In the genomic region with DNA sequence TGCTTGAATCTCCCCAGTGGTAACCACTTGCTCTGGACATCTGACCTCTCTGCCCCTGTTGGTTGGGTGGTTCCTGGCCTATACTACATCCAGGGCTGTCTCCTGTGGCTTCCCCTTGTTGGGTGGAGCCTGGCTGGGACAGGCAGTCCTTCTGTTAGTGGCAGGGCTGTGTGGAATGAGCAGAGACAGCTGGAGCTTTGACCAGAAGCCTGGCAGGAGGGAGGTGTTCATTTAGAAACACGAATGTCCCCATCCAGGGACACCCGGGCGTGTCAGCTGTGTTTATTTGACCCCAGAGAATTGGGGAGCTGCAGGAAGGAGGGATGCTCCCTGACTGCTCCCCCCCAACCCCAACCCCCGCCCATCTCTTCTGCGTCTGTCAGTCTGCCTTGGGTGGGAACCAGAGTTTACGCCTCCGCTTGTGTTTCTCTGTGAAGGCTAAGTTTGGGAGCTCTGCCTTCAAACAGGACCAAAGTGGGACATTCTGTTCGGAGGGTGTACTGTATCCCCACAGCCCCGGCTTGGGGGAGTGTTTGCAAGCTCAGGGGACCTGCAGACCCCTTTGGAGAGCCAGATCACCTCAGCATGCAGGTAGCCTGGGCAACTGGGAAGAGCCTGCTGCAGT, we compare ENCODE assay signal across 8 mouse cellular contexts. TPM values are rescaled to one million over a fixed set of nuclear protein-coding genes. Genes with fewer than 3 reads are reported as not detected.
DNase-seq lines count a peak whose midpoint lies in the region; ATAC-seq and TF ChIP-seq lines count a peak whose summit lies in the region.

No protein-coding gene starts in this region.

- WGBS in kidney, postnatal 0 days: 44% methylated on average over 9 of the region's 9 CpGs
- 52% methylated on average over 9 of the region's 9 CpGs for WGBS in intestine, embryonic 16.5 days

- TF ChIP-seq CTCF in kidney, postnatal 0 days (IDR thresholded peaks at IDR 0.05; ENCODE audit: low read depth): no peak

- peaks cover 34% of the 10 kb centered on the region for H3K79me2 ChIP-seq in myocyte (ENCODE audit: control insufficient read depth, insufficient read depth)

- DNase-seq in kidney, postnatal 0 days (ENCODE audit: low spot score): peak; percentile 60
- no peak for DNase-seq in kidney, postnatal 10 days
- peak; percentile 67 for DNase-seq in gastrocnemius, postnatal 14 days
- DNase-seq in spleen, postnatal 36 days (ENCODE audit: low spot score in 2 of 2): no peak
- no peak for DNase-seq in thymus, postnatal 10 days (ENCODE audit: low spot score in 2 of 2)
- no peak for DNase-seq in ovary, postnatal 10 days (ENCODE audit: low spot score)

- H3K4me3 ChIP-seq in kidney, postnatal 0 days (replicated peaks; ENCODE audit: low read depth, low read length): no peak overlapping the region
- no peak overlapping the region for H3K4me3 ChIP-seq in intestine, embryonic 16.5 days (ENCODE audit: low read length)
- peak overlapping the region; percentile 5 for H3K4me3 ChIP-seq in myocyte

- ATAC-seq in kidney, postnatal 0 days (replicated peaks; ENCODE audit: low FRiP score, low read depth): no peak
- ATAC-seq in intestine, embryonic 16.5 days: no peak

- no peak overlapping the region for H3ac ChIP-seq in myocyte (ENCODE audit: control insufficient read depth, insufficient read length)

- no peaks in the 10 kb centered on the region for H3K36me3 ChIP-seq in kidney, postnatal 0 days (ENCODE audit: insufficient read depth, low read length)
- H3K36me3 ChIP-seq in intestine, embryonic 16.5 days (ENCODE audit: control insufficient read depth, insufficient read depth, low read length): no peaks in the 10 kb centered on the region
- H3K36me3 ChIP-seq in myocyte (ENCODE audit: control insufficient read depth, insufficient read depth): no peaks in the 10 kb centered on the region

- intact Hi-C loops in gastrocnemius, postnatal 14 days (cut with DNase I; ENCODE audit: low total_unique reads): no loop called here

- H3K27me3 ChIP-seq in kidney, postnatal 0 days (ENCODE audit: insufficient read depth, low read length): no peaks in the 10 kb centered on the region
- H3K27me3 ChIP-seq in intestine, embryonic 16.5 days (replicated peaks; ENCODE audit: control insufficient read depth, insufficient read depth, low read length): no peaks in the 10 kb centered on the region
- no peaks in the 10 kb centered on the region for H3K27me3 ChIP-seq in myocyte (ENCODE audit: control insufficient read depth, insufficient read depth, insufficient read length)

- peak overlapping the region; percentile 13; the same call in 1 of the 2 replicates for H3K27ac ChIP-seq in kidney, postnatal 0 days
- peak overlapping the region; percentile 31; the same call in 1 of the 2 replicates for H3K27ac ChIP-seq in intestine, embryonic 16.5 days (ENCODE audit: low read length)

- no peak overlapping the region for H3K4me2 ChIP-seq in kidney, postnatal 0 days (ENCODE audit: low read length)
- no peak overlapping the region for H3K4me2 ChIP-seq in intestine, embryonic 16.5 days (ENCODE audit: low read depth, low read length)
- peak overlapping the region; percentile 53 for H3K4me2 ChIP-seq in myocyte (ENCODE audit: low read depth)

- no peak for TF ChIP-seq POLR2A in myocyte (IDR thresholded peaks at IDR 0.05; ENCODE audit: insufficient read length, low read depth)

- no peaks in the 10 kb centered on the region for H3K9me3 ChIP-seq in kidney, postnatal 0 days (replicated peaks; ENCODE audit: low read length)
- H3K9me3 ChIP-seq in intestine, embryonic 16.5 days (ENCODE audit: control insufficient read depth, low read length): 0 out of 2 replicates have a peak, but pooled peaks cover 2% of the 10 kb centered on the region

- 0 out of 2 replicates have a peak, but pooled peaks cover 7% of the 10 kb centered on the region for H3K4me1 ChIP-seq in kidney, postnatal 0 days (replicated peaks; ENCODE audit: insufficient read depth, low read length)
- peaks cover 51% of the 10 kb centered on the region for H3K4me1 ChIP-seq in intestine, embryonic 16.5 days (ENCODE audit: control insufficient read depth, insufficient read depth, low read length)

- H3K9ac ChIP-seq in kidney, postnatal 0 days (ENCODE audit: low read depth, low read length): no peak overlapping the region
- H3K9ac ChIP-seq in intestine, embryonic 16.5 days (ENCODE audit: low read depth, low read length): 0 out of 2 replicates have a peak overlapping the region, but pooled peaks have one; percentile 45

TF ChIP-seq in myocyte, 11 proteins besides CTCF, POLR2A, EP300 and RAD21:
- TF ChIP-seq MYOD1 (IDR thresholded peaks at IDR 0.05; ENCODE audit: control insufficient read depth in 1 of 3, insufficient read length in 2 of 3, low read depth in 2 of 3) (peak; percentile 84 to 97 (median 94)), TCF12 (IDR thresholded peaks at IDR 0.05; ENCODE audit: insufficient read depth, poor library complexity, severe bottlenecking) (peak; percentile 56), CEBPB (IDR thresholded peaks at IDR 0.05; ENCODE audit: insufficient read depth, poor library complexity, severe bottlenecking) (no peak), SRF (IDR thresholded peaks at IDR 0.05; ENCODE audit: control insufficient read depth, insufficient read length, low read depth) (no peak), USF1 (IDR thresholded peaks at IDR 0.05; ENCODE audit: low read depth) (no peak), TCF3 (IDR thresholded peaks at IDR 0.05; ENCODE audit: insufficient read length, low read depth) (peak; percentile 32), REST (IDR thresholded peaks at IDR 0.05; ENCODE audit: insufficient read depth, insufficient read length) (no peak), POLR2AphosphoS2 (IDR thresholded peaks at IDR 0.05; ENCODE audit: insufficient read length, low read depth) (no peak), E2F4 (IDR thresholded peaks at IDR 0.05; ENCODE audit: insufficient read depth) (no peak), MYOG (IDR thresholded peaks at IDR 0.05; ENCODE audit: control insufficient read depth in 1 of 3, insufficient read depth in 1 of 3, insufficient read length in 2 of 3, low read depth in 2 of 3) (peak; percentile 78 to 94 (median 87)), MAX (IDR thresholded peaks at IDR 0.05; ENCODE audit: low read depth) (no peak)

RNA-seq across cellular contexts. Expression of gene Gse1, which starts 23.3 kb away (rescaled TPM):
- polyA plus RNA-seq in kidney, postnatal 0 days (2015; fragmentation: Nextera tagmentation; extraction: Ambion mirVana): 5.9 and 8.4 TPM in 2 replicates
- 10 to 100 TPM; 22.7 to 28.7 TPM for total RNA-seq in gastrocnemius, postnatal 14 days (2021)
- polyA plus RNA-seq in intestine, embryonic 16.5 days (2015; fragmentation: Nextera tagmentation; extraction: Ambion mirVana): 7.3 and 8.3 TPM in 2 replicates
- polyA plus RNA-seq in myocyte (2012; fragmentation: generic; extraction: Trizol): 14.7 TPM

Comparison
In these comparisons a context has a peak if more than half of its experiments do, and no peak if none do; other contexts are left out.
1. DNase-seq: peak in kidney, postnatal 0 days (single experiment) and gastrocnemius, postnatal 14 days (single experiment); none in kidney, postnatal 10 days (single experiment), spleen, postnatal 36 days (0 of 2), thymus, postnatal 10 days (0 of 2) and ovary, postnatal 10 days (single experiment).